Mouse (Mus musculus) myocyte (in vitro differentiated cells): Measurements from ENCODE around the gene Crtac1.

Experiments used
- MAX ChIP-seq: IDR thresholded peaks from one replicate; pipeline ENCODE4 v1.6.1; 2011; ENCODE audit warnings: low read depth, mild to moderate bottlenecking, control low read depth
- POLR2A ChIP-seq: IDR thresholded peaks from one replicate; pipeline ENCODE4 v1.6.1; 2011; ENCODE audit warnings: low read depth, mild to moderate bottlenecking, control low read depth, moderate library complexity; ENCODE audit not compliant: insufficient read length

- TF ChIP-seq POLR2A (no peak), MAX (no peak)
Measured at GRCm38 (mm10) chr19:42270119-42270518, 161.5 kb downstream of the Crtac1 start.
